Mouse (Mus musculus) cerebral cortex, adult 2 months (tissue): Measurements from ENCODE around the gene Prdm9.

ENCODE experiments used
- WGBS: fragments of 180-500 bp; shearing (Covaris S2); methylation state at CpG from one replicate; pipeline ENCODE4 v1.1.7; 2018; 5-methylcytosine and 5-hydroxymethylcytosine counted together

The Prdm9 gene

DNA sequence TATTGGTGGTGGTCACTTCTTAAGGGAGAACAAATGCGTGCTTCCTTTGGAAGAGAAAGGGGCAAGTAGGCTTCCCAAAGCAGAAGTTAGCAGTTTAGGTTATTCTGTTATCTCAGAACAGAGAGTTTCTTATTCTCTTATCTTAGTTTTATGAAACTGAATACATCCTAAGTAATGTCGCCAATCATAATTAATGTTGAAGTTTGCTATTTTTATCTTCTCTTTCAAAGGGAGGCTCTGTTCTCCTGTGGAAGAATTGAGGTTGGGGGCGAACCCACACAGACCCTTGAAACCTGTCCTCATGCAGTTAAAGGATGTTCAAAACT is 36.4 kb downstream of the Prdm9 start:
- WGBS: 45% methylated on average over 3 of the region's 3 CpGs

GRCm38 (mm10) chr17:15526986-15527810 is 37.0 kb downstream of the Prdm9 start, which contains the start of gene Pdcd2:
Gene Pdcd2 (minus strand): TSS chr17:15527301.
- under 1% methylated on average over 51 of the region's 55 CpGs for WGBS

DNA sequence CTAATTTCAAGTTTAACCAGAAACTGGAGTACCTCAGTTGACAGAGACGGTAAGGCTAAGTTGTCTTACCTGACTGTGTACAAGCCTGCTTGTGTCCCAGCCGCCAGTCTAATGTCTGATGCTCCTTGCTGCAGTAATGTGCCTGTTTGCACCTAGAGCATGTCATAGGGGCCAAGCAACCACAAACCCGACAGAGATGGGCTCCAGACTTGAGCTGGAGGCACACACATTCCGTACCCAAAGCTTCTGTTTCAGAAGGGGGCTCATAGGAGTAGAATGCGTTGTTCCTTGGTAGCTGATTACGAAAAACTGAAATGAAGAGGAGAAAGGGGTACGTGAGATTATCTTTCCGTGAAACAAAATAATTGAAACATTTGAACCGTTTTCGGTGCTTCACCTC is 37.9 kb downstream of the Prdm9 start:
- 13% methylated on average over 10 of the region's 10 CpGs for WGBS

GRCm38 (mm10) chr17:15518766-15519165 is 45.4 kb downstream of the Prdm9 start:
- 87% methylated on average over 1 of the region's 1 CpGs for WGBS

GRCm38 (mm10) chr17:15518186-15518585 is 46.0 kb downstream of the Prdm9 start:
- WGBS: 76% methylated on average over 5 of the region's 5 CpGs

DNA sequence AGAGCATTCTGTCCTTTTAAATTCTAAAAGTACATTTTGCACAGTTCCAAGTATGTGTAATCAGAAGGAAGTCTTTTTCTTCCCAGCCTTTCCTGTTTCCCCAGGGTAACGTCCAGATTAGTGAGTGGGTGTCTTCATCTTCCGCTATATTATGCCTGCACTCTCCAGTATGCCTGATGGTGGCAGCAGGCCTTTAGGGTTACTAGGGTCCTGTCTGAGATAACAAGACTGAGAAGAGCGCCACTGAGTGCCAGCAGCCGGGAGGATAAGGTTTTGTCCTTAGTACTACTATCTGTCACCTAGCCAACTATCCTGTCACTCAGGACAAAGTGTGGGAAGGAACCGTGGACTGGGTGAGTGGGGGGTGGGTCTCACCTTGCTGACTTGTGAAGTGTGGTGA is 46.4 kb downstream of the Prdm9 start:
- 49% methylated on average over 5 of the region's 5 CpGs for WGBS

DNA sequence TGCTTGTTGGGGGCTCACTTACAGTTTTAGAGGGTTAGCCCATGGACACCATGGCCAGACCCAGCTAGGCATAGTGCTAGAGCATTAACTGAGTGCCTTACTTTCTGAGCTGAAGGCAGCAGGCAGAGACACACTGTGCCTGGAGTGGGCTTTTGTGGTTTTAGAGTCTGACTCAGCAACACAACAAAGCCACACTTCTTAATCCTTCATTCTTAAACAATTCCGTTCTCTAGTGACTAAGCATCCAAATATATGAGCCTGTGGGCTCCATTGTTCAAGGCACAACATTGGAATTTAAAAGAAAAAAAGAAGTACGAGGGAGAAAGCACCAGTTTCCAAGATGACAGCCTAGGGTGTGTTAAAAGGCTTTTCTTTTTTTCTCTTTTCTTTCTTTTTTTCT is 53.5 kb downstream of the Prdm9 start:
- 65% methylated on average over 2 of the region's 2 CpGs for WGBS

- WGBS: under 1% methylated on average over 63 of the region's 63 CpGs
Measured at GRCm38 (mm10) chr17:15499656-15500394, 64.3 kb downstream of the Prdm9 start, which contains the start of the genes Psmb1 and Tbp. Gene Psmb1 (minus strand): TSS chr17:15499751. Gene Tbp (plus strand): TSS chr17:15499888.

DNA sequence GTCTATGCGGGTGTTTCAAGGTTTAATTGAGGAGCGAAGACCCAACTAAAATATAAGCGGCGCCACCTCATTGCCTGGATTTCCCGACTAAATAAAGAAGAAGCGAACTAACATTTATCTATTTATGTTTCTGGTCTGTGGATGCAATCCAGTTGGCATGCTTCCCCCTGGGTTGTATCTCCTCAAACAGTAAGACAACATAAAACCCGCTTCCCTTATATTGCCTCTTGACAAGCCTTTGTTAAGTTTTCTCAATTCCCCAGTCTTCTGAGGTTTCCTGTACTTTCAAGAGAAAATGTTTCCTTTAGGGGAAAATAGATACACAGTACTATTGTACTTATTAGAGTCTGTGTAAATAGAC is 65.4 kb downstream of the Prdm9 start:
- WGBS: 27% methylated on average over 7 of the region's 7 CpGs

GRCm38 (mm10) chr17:15497882-15498752 is 66.0 kb downstream of the Prdm9 start:
- WGBS: under 1% methylated on average over 50 of the region's 50 CpGs
